Mouse (Mus musculus) lung, postnatal 0 days (tissue): Measurements from ENCODE around the gene Pafah1b3.

ENCODE experiments used
- CTCF ChIP-seq: IDR thresholded peaks from 2 replicates; pipeline ENCODE4 v1.5.1; 2016; ENCODE audit warnings: antibody characterized with exemption, mild to moderate bottlenecking
- EP300 ChIP-seq: IDR thresholded peaks from 2 replicates; pipeline ENCODE4 v1.6.1; 2016; ENCODE audit warnings: antibody characterized with exemption, mild to moderate bottlenecking, control low read depth

DNA sequence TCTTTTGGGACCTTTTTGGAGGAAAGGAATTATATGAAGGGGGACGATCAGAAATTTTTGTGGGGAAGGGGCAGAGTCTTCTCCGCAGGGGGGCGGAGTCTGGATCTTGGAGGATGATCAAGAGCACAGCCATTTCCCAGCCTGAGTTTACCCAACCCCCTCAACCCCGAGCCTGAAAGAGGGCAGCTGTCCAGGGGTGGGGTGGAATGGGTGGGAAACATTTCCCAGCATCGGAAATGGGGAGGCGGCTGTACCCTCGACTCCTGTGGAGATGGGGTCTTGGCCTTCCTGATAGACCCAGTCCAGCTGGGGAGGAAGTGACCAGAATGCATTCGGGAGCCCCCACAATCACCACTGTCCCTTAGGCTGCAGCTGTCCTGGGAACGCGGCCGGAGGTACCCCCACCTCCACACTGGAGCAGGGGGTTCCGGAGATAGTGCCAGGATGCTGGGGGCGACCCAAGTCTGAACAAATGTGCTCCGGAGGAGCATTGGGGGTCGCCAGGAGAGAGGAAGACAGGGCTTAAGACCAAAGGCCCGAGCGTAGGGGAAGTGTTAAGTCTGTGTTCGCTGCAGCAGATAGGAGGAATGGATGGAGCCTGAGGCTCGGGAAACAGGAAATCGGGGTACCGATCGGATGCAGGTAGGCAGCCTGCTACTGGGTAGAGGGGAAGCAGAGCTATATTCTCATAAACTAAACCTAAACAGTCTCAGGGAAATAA is 46.6 kb downstream of the Pafah1b3 start:
- TF ChIP-seq CTCF: no peak
- TF ChIP-seq EP300: peak; percentile 24; the same call in 1 of the 2 replicates
